Mouse (Mus musculus): ENCODE data around the gene Ccl17. TPM values are rescaled to one million over a fixed set of nuclear protein-coding genes. Genes with fewer than 3 reads are reported as not detected.
A peak's percentile ranks its signal among the peaks of the same experiment; 100 is the strongest.

The Ccl17 gene
- polyA plus RNA-seq, 1 experiment from 2014 or later: not detected

DNA sequence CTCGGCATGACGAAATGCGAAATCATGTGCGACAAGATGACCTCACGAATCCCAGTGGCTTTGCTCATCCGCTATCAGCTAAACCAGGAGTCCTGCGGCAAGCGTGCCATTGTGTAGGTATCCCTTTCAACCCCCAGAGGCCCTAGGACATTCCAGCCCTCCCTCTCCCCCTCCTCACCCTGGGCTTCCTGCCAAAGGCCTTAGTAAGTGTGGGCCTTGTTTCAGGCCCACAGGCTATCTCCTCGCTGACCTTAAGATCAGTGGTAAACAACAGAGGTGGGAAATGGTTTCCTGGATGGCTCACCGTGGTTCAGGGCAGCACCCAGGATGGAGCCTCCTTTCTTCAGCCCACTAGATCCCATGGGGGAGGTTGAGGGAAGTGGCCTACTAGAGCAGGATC lies 32.2 kb upstream of the Ccl17 start:
- WGBS: 59% methylated on average over 10 of the region's 10 CpGs
- ATAC-seq (ENCODE audit: insufficient number of reproducible peaks, insufficient read depth, low FRiP score, low read depth): no peak; the same call in 1 of the 2 replicates

DNA sequence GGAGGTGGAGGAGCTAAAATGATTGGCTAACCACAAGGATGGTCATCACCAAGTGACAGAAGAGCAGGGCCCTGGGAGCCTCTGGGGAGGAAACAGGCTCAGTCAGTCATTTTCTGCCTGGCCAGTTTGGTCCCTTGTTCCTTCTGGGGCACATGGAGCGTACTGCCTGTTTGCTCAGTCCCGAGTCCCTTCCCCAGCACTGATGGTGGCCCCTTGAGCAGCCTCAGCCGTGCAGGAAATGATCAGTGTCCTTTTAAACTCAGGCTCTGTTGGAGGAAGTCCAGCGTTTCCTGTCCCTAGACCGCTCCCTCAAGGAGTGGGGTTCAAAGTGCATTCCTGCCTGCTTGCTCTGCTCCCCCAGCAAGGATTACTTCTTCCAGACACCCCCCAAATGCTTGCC lies 31.8 kb upstream of the Ccl17 start:
- H3K27ac ChIP-seq (ENCODE audit: low read length): peak overlapping the region; percentile 58; the same call in 1 of the 2 replicates
- H3K27me3 ChIP-seq (ENCODE audit: control insufficient read depth, insufficient read depth, low read length): peaks cover 2% of the 10 kb centered on the region
- H3K9ac ChIP-seq (replicated peaks; ENCODE audit: low read depth, low read length): no peak overlapping the region
- H3K9me3 ChIP-seq (ENCODE audit: control insufficient read depth, low read depth, low read length): no peaks in the 10 kb centered on the region
- WGBS: 30% methylated on average over 5 of the region's 5 CpGs
- H3K36me3 ChIP-seq (ENCODE audit: control insufficient read depth, insufficient read depth, low read length): no peaks in the 10 kb centered on the region
- no peak overlapping the region for H3K4me2 ChIP-seq (replicated peaks; ENCODE audit: low read depth, low read length)
- peaks cover 18% of the 10 kb centered on the region for H3K4me1 ChIP-seq (ENCODE audit: control insufficient read depth, insufficient read depth, low read length)
- ATAC-seq (ENCODE audit: insufficient number of reproducible peaks, insufficient read depth, low FRiP score, low read depth): peak; percentile 46; the same call in 1 of the 2 replicates
- H3K4me3 ChIP-seq (ENCODE audit: low read depth, low read length): no peak overlapping the region

More for the DNA sequence above, 32.2 kb upstream of the Ccl17 start:
- H3K4me1 ChIP-seq (ENCODE audit: control insufficient read depth, insufficient read depth, low read length): peaks cover 18% of the 10 kb centered on the region
- H3K4me3 ChIP-seq (ENCODE audit: low read depth, low read length): no peak overlapping the region
- no peaks in the 10 kb centered on the region for H3K9me3 ChIP-seq (ENCODE audit: control insufficient read depth, low read depth, low read length)
- H3K4me2 ChIP-seq (replicated peaks; ENCODE audit: low read depth, low read length): no peak overlapping the region
- H3K27me3 ChIP-seq (ENCODE audit: control insufficient read depth, insufficient read depth, low read length): peaks cover 7% of the 10 kb centered on the region
- peak overlapping the region; percentile 40; the same call in 1 of the 2 replicates for H3K27ac ChIP-seq (ENCODE audit: low read length)
- no peak overlapping the region for H3K9ac ChIP-seq (replicated peaks; ENCODE audit: low read depth, low read length)
- no peaks in the 10 kb centered on the region for H3K36me3 ChIP-seq (ENCODE audit: control insufficient read depth, insufficient read depth, low read length)

DNA sequence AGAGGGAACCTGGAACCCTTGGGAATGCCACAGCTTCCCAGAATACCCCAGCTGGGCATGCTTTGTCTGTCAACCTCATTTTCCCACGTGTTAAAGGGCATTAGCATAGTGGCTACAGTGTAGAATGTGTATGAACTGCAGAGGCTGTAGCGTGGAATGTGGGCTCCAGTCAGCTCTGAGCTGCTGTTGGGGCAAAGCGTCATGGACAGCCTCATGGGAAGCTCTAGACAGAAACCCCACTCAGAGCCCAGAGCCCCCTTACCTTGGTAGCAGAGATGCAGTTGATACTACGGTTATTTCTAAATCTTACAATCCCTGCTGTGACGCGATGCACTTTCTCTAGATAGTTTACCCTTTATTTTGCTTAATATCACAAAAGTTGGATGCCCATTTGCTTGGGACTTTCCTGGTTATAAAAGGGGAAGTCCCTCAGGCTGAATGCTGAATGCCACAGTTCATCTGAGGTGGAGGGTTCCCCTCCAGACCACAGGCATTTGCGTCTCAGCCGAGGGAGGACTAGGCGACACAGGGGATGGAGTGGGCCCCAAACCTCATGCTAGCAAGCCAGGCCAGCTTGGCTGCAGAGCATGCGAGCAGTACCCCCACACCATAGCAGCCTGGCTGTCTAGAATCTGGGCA lies 31.2 kb upstream of the Ccl17 start:
- Histone ChIP-seq H3K36me3 (ENCODE audit: control insufficient read depth, insufficient read depth, low read length) (no peaks in the 10 kb centered on the region), H3K9ac (replicated peaks; ENCODE audit: low read depth, low read length) (no peak overlapping the region), H3K27ac (ENCODE audit: low read length) (peak overlapping the region; percentile 58; the same call in 1 of the 2 replicates), H3K4me3 (ENCODE audit: low read depth, low read length) (no peak overlapping the region), H3K9me3 (ENCODE audit: control insufficient read depth, low read depth, low read length) (no peaks in the 10 kb centered on the region), H3K27me3 (ENCODE audit: control insufficient read depth, insufficient read depth, low read length) (no peaks in the 10 kb centered on the region; the same call in 1 of the 2 replicates), H3K4me2 (replicated peaks; ENCODE audit: low read depth, low read length) (no peak overlapping the region), H3K4me1 (ENCODE audit: control insufficient read depth, insufficient read depth, low read length) (peaks cover 18% of the 10 kb centered on the region)
- no peak for ATAC-seq (ENCODE audit: insufficient number of reproducible peaks, insufficient read depth, low FRiP score, low read depth)
- WGBS: 72% methylated on average over 10 of the region's 10 CpGs

DNA sequence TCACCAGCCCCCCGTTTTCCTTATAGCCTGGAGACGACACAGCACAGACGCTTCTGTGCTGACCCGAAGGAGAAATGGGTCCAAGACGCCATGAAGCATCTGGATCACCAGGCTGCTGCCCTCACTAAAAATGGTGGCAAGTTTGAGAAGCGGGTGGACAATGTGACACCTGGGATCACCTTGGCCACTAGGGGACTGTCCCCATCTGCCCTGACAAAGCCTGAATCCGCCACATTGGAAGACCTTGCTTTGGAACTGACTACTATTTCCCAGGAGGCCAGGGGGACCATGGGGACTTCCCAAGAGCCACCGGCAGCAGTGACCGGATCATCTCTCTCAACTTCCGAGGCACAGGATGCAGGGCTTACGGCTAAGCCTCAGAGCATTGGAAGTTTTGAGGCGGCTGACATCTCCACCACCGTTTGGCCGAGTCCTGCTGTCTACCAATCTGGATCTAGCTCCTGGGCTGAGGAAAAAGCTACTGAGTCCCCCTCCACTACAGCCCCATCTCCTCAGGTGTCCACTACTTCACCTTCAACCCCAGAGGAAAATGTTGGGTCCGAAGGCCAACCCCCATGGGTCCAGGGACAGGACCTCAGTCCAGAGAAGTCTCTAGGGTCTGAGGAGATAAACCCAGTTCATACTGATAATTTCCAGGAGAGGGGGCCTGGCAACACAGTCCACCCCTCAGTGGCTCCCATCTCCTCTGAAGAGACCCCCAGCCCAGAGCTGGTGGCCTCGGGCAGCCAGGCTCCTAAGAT lies 30.5 kb upstream of the Ccl17 start:
- Histone ChIP-seq H3K4me3 (ENCODE audit: low read depth, low read length) (no peak overlapping the region), H3K9ac (replicated peaks; ENCODE audit: low read depth, low read length) (no peak overlapping the region), H3K4me2 (replicated peaks; ENCODE audit: low read depth, low read length) (no peak overlapping the region), H3K27me3 (ENCODE audit: control insufficient read depth, insufficient read depth, low read length) (no peaks in the 10 kb centered on the region; the same call in 1 of the 2 replicates), H3K4me1 (ENCODE audit: control insufficient read depth, insufficient read depth, low read length) (peaks cover 18% of the 10 kb centered on the region), H3K27ac (ENCODE audit: low read length) (no peak overlapping the region), H3K36me3 (ENCODE audit: control insufficient read depth, insufficient read depth, low read length) (no peaks in the 10 kb centered on the region), H3K9me3 (ENCODE audit: control insufficient read depth, low read depth, low read length) (no peaks in the 10 kb centered on the region)
- no peak for ATAC-seq (ENCODE audit: insufficient number of reproducible peaks, insufficient read depth, low FRiP score, low read depth)
- WGBS: 90% methylated on average over 16 of the region's 16 CpGs

- no peak overlapping the region for H3K27ac ChIP-seq (ENCODE audit: low read length)
- no peaks in the 10 kb centered on the region for H3K9me3 ChIP-seq (ENCODE audit: control insufficient read depth, low read depth, low read length)
- H3K4me3 ChIP-seq (ENCODE audit: low read depth, low read length): no peak overlapping the region
- no peak overlapping the region for H3K9ac ChIP-seq (replicated peaks; ENCODE audit: low read depth, low read length)
- WGBS: 81% methylated on average over 21 of the region's 21 CpGs
- peaks cover 18% of the 10 kb centered on the region for H3K4me1 ChIP-seq (ENCODE audit: control insufficient read depth, insufficient read depth, low read length)
- H3K4me2 ChIP-seq (replicated peaks; ENCODE audit: low read depth, low read length): no peak overlapping the region
- no peak for ATAC-seq (ENCODE audit: insufficient number of reproducible peaks, insufficient read depth, low FRiP score, low read depth)
- H3K36me3 ChIP-seq (ENCODE audit: control insufficient read depth, insufficient read depth, low read length): no peaks in the 10 kb centered on the region
- H3K27me3 ChIP-seq (ENCODE audit: control insufficient read depth, insufficient read depth, low read length): no peaks in the 10 kb centered on the region
Measured at GRCm38 (mm10) chr8:94780491-94781154, 29.6 kb upstream of the Ccl17 start.

- 59% methylated on average over 7 of the region's 7 CpGs for WGBS
- H3K9ac ChIP-seq (replicated peaks; ENCODE audit: low read depth, low read length): no peak overlapping the region
Measured at GRCm38 (mm10) chr8:94781155-94781837, 29.0 kb upstream of the Ccl17 start.

GRCm38 (mm10) chr8:94781838-94782235 lies 28.4 kb upstream of the Ccl17 start:
- H3K27me3 ChIP-seq (ENCODE audit: control insufficient read depth, insufficient read depth, low read length): no peaks in the 10 kb centered on the region
- H3K9me3 ChIP-seq (ENCODE audit: control insufficient read depth, low read depth, low read length): no peaks in the 10 kb centered on the region
- no peak overlapping the region for H3K4me3 ChIP-seq (ENCODE audit: low read depth, low read length)
- ATAC-seq (ENCODE audit: insufficient number of reproducible peaks, insufficient read depth, low FRiP score, low read depth): peak; percentile 59
- WGBS: 7% methylated on average over 11 of the region's 11 CpGs
- H3K9ac ChIP-seq (replicated peaks; ENCODE audit: low read depth, low read length): no peak overlapping the region
- peaks cover 18% of the 10 kb centered on the region for H3K4me1 ChIP-seq (ENCODE audit: control insufficient read depth, insufficient read depth, low read length)
- peak overlapping the region; percentile 18; the same call in 1 of the 2 replicates for H3K4me2 ChIP-seq (replicated peaks; ENCODE audit: low read depth, low read length)
- H3K36me3 ChIP-seq (ENCODE audit: control insufficient read depth, insufficient read depth, low read length): no peaks in the 10 kb centered on the region
- no peak overlapping the region for H3K27ac ChIP-seq (ENCODE audit: low read length)

More at GRCm38 (mm10) chr8:94781155-94781837, 29.0 kb upstream of the Ccl17 start:
- Histone ChIP-seq H3K36me3 (ENCODE audit: control insufficient read depth, insufficient read depth, low read length) (no peaks in the 10 kb centered on the region), H3K4me1 (ENCODE audit: control insufficient read depth, insufficient read depth, low read length) (peaks cover 18% of the 10 kb centered on the region), H3K27me3 (ENCODE audit: control insufficient read depth, insufficient read depth, low read length) (no peaks in the 10 kb centered on the region), H3K4me3 (ENCODE audit: low read depth, low read length) (no peak overlapping the region), H3K9me3 (ENCODE audit: control insufficient read depth, low read depth, low read length) (no peaks in the 10 kb centered on the region), H3K4me2 (replicated peaks; ENCODE audit: low read depth, low read length) (peak overlapping the region; percentile 18; the same call in 1 of the 2 replicates), H3K27ac (ENCODE audit: low read length) (no peak overlapping the region)
- ATAC-seq (ENCODE audit: insufficient number of reproducible peaks, insufficient read depth, low FRiP score, low read depth): no peak

- no peaks in the 10 kb centered on the region for H3K27me3 ChIP-seq (ENCODE audit: control insufficient read depth, insufficient read depth, low read length)
- H3K4me1 ChIP-seq (ENCODE audit: control insufficient read depth, insufficient read depth, low read length): peaks cover 10% of the 10 kb centered on the region
- ATAC-seq (ENCODE audit: insufficient number of reproducible peaks, insufficient read depth, low FRiP score, low read depth): no peak
- H3K9me3 ChIP-seq (ENCODE audit: control insufficient read depth, low read depth, low read length): no peaks in the 10 kb centered on the region
- 73% methylated on average over 4 of the region's 4 CpGs for whole genome bisulfite sequencing
- H3K4me2 ChIP-seq (replicated peaks; ENCODE audit: low read depth, low read length): no peak overlapping the region
- no peak overlapping the region for H3K27ac ChIP-seq (ENCODE audit: low read length)
- no peak overlapping the region for H3K4me3 ChIP-seq (ENCODE audit: low read depth, low read length)
- H3K9ac ChIP-seq (replicated peaks; ENCODE audit: low read depth, low read length): no peak overlapping the region
- H3K36me3 ChIP-seq (ENCODE audit: control insufficient read depth, insufficient read depth, low read length): no peaks in the 10 kb centered on the region
Measured at GRCm38 (mm10) chr8:94783890-94784289, 26.4 kb upstream of the Ccl17 start.
